Mouse (Mus musculus) hindbrain, embryonic 10.5 days (tissue): ENCODE results near the gene Cdh19. TPM values are rescaled to one million over a fixed set of nuclear protein-coding genes. Genes with fewer than 3 reads are reported as not detected.

ENCODE experiments used
- DNase-seq: peaks from one replicate; pipeline ENCODE4 v3.0.0-alpha.2; 2017; ENCODE audit warnings: low spot score
- H3K27ac ChIP-seq: fragments of 300-500 bp; sonication (generic); 2 replicates; pipeline ENCODE4 v1.5.1; 2016; ENCODE audit warnings: mild to moderate bottlenecking, moderate library complexity
- H3K27me3 ChIP-seq: fragments of 300-500 bp; sonication (generic); 2 replicates; pipeline ENCODE4 v1.6.1; 2016; ENCODE audit warnings: mild to moderate bottlenecking; ENCODE audit not compliant: poor library complexity, insufficient read depth, severe bottlenecking
- H3K36me3 ChIP-seq: fragments of 300-500 bp; sonication (generic); 2 replicates; pipeline ENCODE4 v1.6.1; 2016; ENCODE audit warnings: mild to moderate bottlenecking, moderate library complexity
- H3K4me1 ChIP-seq: fragments of 300-500 bp; sonication (generic); replicated peaks from 2 replicates; pipeline ENCODE4 v1.6.1; 2016; ENCODE audit warnings: mild to moderate bottlenecking
- H3K4me3 ChIP-seq: fragments of 300-500 bp; sonication (generic); 2 replicates; pipeline ENCODE4 v1.5.1; 2016; ENCODE audit warnings: mild to moderate bottlenecking, moderate library complexity
- H3K9me3 ChIP-seq: fragments of 300-500 bp; sonication (generic); 2 replicates; pipeline ENCODE4 v1.6.1; 2016; ENCODE audit warnings: mild to moderate bottlenecking, moderate library complexity
- WGBS: fragments of 180-500 bp; shearing (Covaris S2); methylation state at CpG from one replicate; pipeline ENCODE4 v1.1.7; 2016; 5-methylcytosine and 5-hydroxymethylcytosine counted together
- polyA plus RNA-seq: library from polyadenylated mRNA; unstranded; fragments of >200 nt; fragmentation: Nextera tagmentation; extraction: Ambion mirVana; gene quantifications from 2 replicates; pipeline ENCODE4 v1.2.1, GENCODE M21; 2016

Gene Cdh19
- 0.43 and 1.3 TPM in 2 replicates for polyA plus RNA-seq

DNA sequence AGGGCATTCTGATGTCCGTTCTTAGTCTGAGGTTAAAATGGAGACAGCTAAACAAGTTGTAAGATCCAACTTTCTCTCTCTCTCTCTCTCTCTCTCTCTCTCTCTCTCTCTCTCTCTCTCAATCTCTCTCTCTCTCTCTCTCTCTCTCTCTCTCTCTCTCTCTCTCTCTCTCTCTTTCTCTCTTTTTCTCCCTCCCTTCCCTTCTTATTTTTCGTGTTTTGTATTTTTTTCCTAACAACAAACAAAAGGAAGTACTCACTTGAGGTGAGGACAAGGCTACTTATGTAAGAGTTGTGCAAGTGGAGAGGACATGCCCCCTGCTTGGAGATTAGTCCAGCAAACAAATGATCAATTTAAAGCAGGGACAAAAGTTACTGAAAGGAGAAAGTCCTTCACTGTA lies at the start of gene Cdh19:
Cdh19 (minus strand) TSS at position 101 of the 400 bp plus-strand sequence.
- DNase-seq = no peak
- H3K4me3 ChIP-seq = no peak within 1 kb of the TSS
- 43% methylated on average over 2 of the region's 2 CpGs for WGBS
- no peaks in the 10 kb centered on the region for H3K27me3 ChIP-seq
- no peaks in the 10 kb centered on the region for H3K4me1 ChIP-seq
- H3K27ac ChIP-seq = no peak within 1 kb of the TSS
- H3K9me3 ChIP-seq = no peaks in the 10 kb centered on the region
- H3K36me3 ChIP-seq = no peaks in the 10 kb centered on the region

GRCm38 (mm10) chr1:111020434-111021060 lies 43.2 kb upstream of the Cdh19 start:
- no peaks in the 10 kb centered on the region for H3K9me3 ChIP-seq
- no peaks in the 10 kb centered on the region for H3K27me3 ChIP-seq
- WGBS = 39% methylated on average over 3 of the region's 3 CpGs
- H3K27ac ChIP-seq = no peak overlapping the region
- H3K36me3 ChIP-seq = no peaks in the 10 kb centered on the region
- H3K4me1 ChIP-seq = no peaks in the 10 kb centered on the region; the same call in 1 of the 2 replicates
- no peak for DNase-seq
- no peak overlapping the region for H3K4me3 ChIP-seq

GRCm38 (mm10) chr1:111017640-111018039 lies 40.3 kb upstream of the Cdh19 start:
- Histone ChIP-seq H3K9me3 (no peaks in the 10 kb centered on the region), H3K36me3 (no peaks in the 10 kb centered on the region), H3K27ac (no peak overlapping the region), H3K27me3 (no peaks in the 10 kb centered on the region), H3K4me1 (no peaks in the 10 kb centered on the region; the same call in 1 of the 2 replicates), H3K4me3 (no peak overlapping the region)
- no peak for DNase-seq

DNA sequence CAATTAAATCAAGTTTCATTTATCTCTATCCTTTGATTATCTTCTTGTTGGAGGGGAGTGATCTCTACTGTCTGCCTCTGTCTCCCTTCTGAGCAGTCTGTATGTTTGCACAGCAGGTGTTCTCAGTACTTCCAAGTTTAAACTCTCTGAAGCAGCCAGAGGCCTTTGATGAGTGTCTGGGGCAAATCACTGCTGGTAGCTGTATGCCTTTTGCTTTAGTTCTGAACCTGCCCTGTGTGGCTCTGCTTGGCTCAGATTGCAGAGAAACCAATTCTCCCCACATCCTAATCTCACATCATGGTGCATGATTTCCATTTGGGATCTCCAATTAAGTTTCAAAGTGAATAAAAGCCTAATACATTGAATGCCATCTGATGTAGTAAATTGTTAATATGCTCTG lies 12.4 kb upstream of the Cdh19 start:
- Histone ChIP-seq H3K4me3 (no peak overlapping the region), H3K9me3 (no peaks in the 10 kb centered on the region), H3K27me3 (no peaks in the 10 kb centered on the region), H3K4me1 (no peaks in the 10 kb centered on the region), H3K27ac (no peak overlapping the region), H3K36me3 (no peaks in the 10 kb centered on the region)
- DNase-seq = no peak

DNA sequence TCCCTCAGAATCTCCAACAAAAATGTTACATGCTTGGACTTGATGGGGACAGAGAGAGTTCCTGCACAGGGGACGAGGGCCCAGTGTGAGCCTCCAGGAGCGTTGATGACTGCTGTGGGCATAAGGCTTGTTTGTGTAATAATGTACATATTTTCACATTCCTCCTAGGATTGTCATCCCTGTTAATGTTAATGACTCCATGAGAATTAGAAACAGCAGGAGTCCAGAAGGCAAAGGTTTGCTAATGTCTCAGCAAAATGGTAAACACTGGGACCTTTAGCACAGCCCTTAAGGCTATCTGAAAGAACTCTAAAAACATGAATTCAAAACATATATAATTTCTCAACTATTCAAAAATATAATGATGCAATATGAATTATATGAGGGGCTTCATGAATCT lies 8.2 kb downstream of the Cdh19 start:
- no peak for DNase-seq
- H3K27ac ChIP-seq = no peak overlapping the region
- H3K4me3 ChIP-seq = no peak overlapping the region
- H3K4me1 ChIP-seq = no peaks in the 10 kb centered on the region
- H3K27me3 ChIP-seq = no peaks in the 10 kb centered on the region
- no peaks in the 10 kb centered on the region for H3K9me3 ChIP-seq
- no peaks in the 10 kb centered on the region for H3K36me3 ChIP-seq
- 82% methylated on average over 2 of the region's 2 CpGs for WGBS

GRCm38 (mm10) chr1:110909752-110910151 lies 67.6 kb downstream of the Cdh19 start:
- H3K36me3 ChIP-seq = no peaks in the 10 kb centered on the region
- H3K27me3 ChIP-seq = no peaks in the 10 kb centered on the region
- no peaks in the 10 kb centered on the region for H3K4me1 ChIP-seq
- 86% methylated on average over 1 of the region's 1 CpGs for WGBS
- no peaks in the 10 kb centered on the region for H3K9me3 ChIP-seq
- H3K27ac ChIP-seq = no peak overlapping the region
- H3K4me3 ChIP-seq = no peak overlapping the region
- DNase-seq = no peak

- Histone ChIP-seq H3K27me3 (no peaks in the 10 kb centered on the region), H3K9me3 (no peaks in the 10 kb centered on the region), H3K4me3 (no peak overlapping the region), H3K27ac (no peak overlapping the region), H3K36me3 (no peaks in the 10 kb centered on the region), H3K4me1 (no peaks in the 10 kb centered on the region)
- DNase-seq = no peak
- WGBS = 65% methylated on average over 1 of the region's 1 CpGs
Measured at GRCm38 (mm10) chr1:110909218-110909617, 68.2 kb downstream of the Cdh19 start.

DNA sequence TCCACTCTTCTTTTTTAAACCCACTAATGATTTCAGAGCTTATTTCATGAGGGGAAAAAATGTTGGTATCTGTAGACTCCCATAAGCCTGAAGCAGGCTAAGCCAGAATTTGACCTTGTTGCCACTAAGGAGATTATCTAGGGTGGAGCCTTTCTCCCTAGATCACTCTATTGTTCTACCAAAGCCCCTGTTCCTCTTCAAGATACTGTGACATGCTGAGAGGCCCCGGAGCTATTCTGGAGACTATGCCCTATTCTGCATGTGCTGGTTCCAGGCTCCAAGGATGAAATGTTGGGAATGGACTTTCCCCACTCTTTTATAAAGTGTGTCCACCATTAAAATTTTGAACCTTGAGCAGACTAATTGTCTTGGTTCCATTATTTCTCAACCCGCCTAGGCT lies 73.1 kb downstream of the Cdh19 start:
- no peaks in the 10 kb centered on the region for H3K4me1 ChIP-seq
- no peak for DNase-seq
- H3K4me3 ChIP-seq = no peak overlapping the region
- H3K36me3 ChIP-seq = no peaks in the 10 kb centered on the region
- H3K27ac ChIP-seq = no peak overlapping the region
- WGBS = 81% methylated on average over 2 of the region's 2 CpGs
- H3K9me3 ChIP-seq = no peaks in the 10 kb centered on the region
- H3K27me3 ChIP-seq = no peaks in the 10 kb centered on the region
